Mouse (Mus musculus) embryo, embryonic 11 days (tissue): ENCODE data around the gene Pcdh20.

Source experiments
- DNase-seq: peaks from one replicate; pipeline ENCODE4 v3.0.0-alpha.2; 2015

Pcdh20 gene

DNA sequence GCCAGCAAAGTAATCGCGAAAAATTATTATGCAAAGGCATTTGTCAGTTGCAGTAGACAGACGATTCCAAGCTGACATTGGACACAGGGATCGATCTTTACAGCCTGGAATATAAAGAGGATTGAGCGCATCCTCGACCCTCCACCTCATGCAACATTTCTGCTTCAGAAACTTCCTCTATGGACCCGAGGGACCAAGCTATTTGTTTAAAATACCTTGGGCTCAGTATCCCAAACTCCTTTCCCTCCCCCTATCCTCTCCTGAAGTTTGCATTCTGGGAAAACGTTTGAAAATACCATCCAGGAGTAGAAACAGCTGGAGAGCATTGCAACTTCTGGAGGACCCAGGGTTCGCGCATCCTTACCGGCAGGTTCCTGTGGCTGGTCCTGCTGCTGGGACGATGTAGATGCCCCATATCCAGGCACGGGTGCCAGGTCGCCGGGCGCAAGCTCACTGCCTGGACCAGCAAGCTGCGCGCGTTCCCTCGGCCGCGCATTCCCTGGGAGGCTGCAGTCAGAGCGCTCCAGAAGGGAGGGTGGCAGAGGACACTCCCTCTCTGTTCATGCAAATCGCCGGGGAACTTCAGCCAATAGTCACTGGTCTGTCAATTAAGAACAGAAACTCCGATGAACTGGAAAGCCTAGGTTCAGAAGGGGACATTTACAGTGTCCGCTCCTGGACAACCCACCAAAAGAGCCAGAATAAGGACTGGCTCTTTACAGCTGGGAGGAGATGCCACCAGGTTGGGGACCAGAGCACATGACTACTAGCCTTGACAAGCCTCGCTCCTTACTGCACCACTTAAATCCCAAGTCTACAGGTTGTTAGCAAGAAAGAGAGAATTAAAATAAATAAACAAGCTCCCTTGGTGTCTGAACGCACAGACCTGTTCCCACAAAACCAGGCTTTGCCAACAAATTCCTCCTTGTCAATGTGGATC lies at the start of gene Pcdh20:
Gene Pcdh20, minus strand, starts transcription at position 902 of the 940 bp plus-strand sequence.
- peak; percentile 82 for DNase-seq

GRCm38 (mm10) chr14:88479909-88480308 lies 8.7 kb upstream of the Pcdh20 start:
- DNase-seq: peak; percentile 32

- DNase-seq: peak; percentile 13
These were observed 1.2 kb downstream of the Pcdh20 start for GRCm38 (mm10) chr14:88469956-88470355.

- peak; percentile 65 for DNase-seq
These were observed 1.8 kb downstream of the Pcdh20 start for GRCm38 (mm10) chr14:88469361-88469760.

DNA sequence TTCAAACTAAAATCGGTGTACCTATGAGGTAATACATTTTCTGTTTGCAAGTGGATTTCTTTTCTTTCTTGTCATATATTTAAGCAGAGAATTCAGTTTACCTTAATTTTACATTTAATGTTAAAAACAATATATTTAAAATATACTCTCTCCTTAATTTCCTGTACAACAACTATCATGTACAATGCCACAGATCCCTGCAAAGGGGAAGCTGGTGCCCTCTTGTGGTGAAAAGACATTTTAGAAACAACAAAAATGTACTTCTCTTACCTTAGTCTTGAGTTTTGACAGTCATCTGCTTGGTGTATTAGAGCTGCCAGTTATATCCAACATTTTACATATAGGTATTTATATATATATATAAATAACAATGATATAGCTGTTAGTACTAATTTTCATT lies 4.8 kb downstream of the Pcdh20 start:
- DNase-seq: peak; percentile 53

DNA sequence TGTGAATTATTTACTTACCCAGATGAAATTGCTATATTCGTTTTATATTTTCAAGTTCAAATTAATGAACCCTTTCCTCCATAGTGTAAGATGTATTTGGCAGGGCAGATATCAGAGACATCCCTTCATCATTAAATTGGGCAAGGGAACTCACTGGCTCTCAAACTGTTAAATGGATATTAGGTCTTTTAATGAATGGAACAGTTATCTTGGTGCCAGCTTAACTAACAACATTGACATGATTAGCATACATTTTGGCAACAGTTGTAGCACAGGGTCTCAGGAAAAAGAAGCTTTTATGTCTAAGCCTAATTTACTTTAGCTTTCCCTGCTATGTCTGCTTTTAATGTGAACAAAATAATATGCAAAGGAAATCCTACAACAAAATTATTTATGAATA lies 6.8 kb downstream of the Pcdh20 start:
- no peak for DNase-seq

- DNase-seq: no peak
These were observed 7.8 kb downstream of the Pcdh20 start for GRCm38 (mm10) chr14:88463357-88463756.

- DNase-seq: no peak
These were observed 8.3 kb downstream of the Pcdh20 start for GRCm38 (mm10) chr14:88462944-88463343.

- no peak for DNase-seq
These were observed 10.5 kb downstream of the Pcdh20 start for GRCm38 (mm10) chr14:88460705-88461104.

GRCm38 (mm10) chr14:88443304-88443703 lies 27.9 kb downstream of the Pcdh20 start:
- no peak for DNase-seq

GRCm38 (mm10) chr14:88429393-88429792 lies 41.8 kb downstream of the Pcdh20 start:
- DNase-seq: no peak

- no peak for DNase-seq
These were observed 43.8 kb downstream of the Pcdh20 start for GRCm38 (mm10) chr14:88427370-88427769.
